Mouse (Mus musculus): Measurements from ENCODE around the gene Pxn.

Pxn gene

DNA sequence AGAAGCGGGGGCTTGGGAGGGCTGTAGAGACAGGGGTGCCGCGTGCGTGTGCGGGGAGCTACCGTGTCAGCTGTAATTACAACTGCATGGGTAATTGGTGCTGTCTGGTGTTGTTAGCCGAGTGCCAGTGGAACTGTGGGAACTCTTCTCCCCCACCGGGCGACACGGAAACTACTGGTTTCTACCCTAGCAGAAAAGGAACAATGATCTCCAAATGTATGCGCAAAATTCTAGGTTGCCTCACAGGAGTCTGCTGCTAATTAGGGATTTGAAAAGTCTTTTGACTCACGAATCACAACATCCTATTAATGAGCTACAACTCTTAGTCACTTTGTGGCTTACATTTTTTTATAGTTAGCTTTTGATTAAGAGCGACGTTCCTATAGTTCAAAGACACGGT is 79.7 kb downstream of the Pxn start:
- DNase-seq, result no peak

- DNase-seq, result no peak
Measured at GRCm38 (mm10) chr5:115586780-115587179, 80.3 kb downstream of the Pxn start.

DNA sequence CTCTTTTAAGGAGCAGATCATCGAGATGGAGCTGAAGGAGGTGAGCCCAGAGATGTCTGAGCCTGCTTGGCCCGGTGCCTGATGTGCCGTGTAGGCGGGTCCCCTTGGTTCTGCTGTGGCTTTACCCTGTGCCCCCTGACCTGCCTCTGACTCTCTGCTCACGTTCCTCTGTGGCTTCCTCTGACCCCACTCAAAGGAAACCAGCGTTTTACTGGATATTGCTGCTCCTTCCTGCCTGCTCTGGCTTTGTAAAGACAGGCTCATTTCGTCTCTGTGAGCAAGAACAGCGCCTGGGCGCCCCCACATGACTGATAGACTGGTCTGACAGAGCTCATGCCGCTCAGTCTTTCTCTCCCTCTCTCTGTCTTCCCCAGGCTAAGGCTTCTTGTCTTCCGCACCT is 84.6 kb downstream of the Pxn start:
- DNase-seq, result no peak

- no peak for DNase-seq
Measured at GRCm38 (mm10) chr5:115591506-115591905, 85.0 kb downstream of the Pxn start.

DNA sequence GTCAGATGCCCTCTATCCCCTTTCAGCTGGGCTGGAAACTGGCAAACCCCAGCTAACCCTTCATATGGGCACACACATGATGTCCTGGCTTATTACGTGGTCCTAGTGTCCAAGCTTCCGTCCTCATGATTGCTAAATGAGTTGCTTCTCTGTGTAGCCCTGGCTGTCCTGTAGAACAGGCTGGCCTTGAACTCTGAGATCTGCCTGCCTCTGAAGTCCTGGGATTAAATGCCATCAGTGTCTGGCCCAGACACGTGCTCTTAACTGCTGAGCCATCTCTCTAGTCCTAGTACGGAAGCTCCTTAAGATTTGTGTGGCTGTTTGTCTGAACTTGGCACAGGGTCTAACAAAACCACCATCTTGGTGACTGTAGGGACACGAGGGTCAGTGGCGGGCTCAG is 97.1 kb downstream of the Pxn start:
- DNase-seq, result no peak
